Mouse (Mus musculus) testis, adult 2 months (tissue): ENCODE results near the gene Olfr412. TPM values are rescaled to one million over a fixed set of nuclear protein-coding genes. Genes with fewer than 3 reads are reported as not detected.

Source experiments
- H3K27ac ChIP-seq: fragments of 200-500 bp; 2 replicates; pipeline ENCODE4 v1.5.1; 2012; ENCODE audit warnings: low read depth, low read length; ENCODE audit not compliant: control insufficient read depth, insufficient read depth
- H3K27me3 ChIP-seq: fragments of 200-500 bp; 2 replicates; pipeline ENCODE4 v1.6.1; 2012; ENCODE audit warnings: mild to moderate bottlenecking, low read length, moderate library complexity; ENCODE audit not compliant: control insufficient read depth, insufficient read depth
- H3K36me3 ChIP-seq: fragments of 200-500 bp; 2 replicates; pipeline ENCODE4 v1.6.1; 2012; ENCODE audit warnings: mild to moderate bottlenecking, low read length; ENCODE audit not compliant: control insufficient read depth, insufficient read depth
- H3K4me1 ChIP-seq: fragments of 200-500 bp; 2 replicates; pipeline ENCODE4 v1.6.1; 2012; ENCODE audit warnings: low read length; ENCODE audit not compliant: control insufficient read depth, insufficient read depth
- H3K4me3 ChIP-seq: fragments of 200-500 bp; 2 replicates; pipeline ENCODE4 v1.5.1; 2012; ENCODE audit warnings: low read depth, mild to moderate bottlenecking, low read length, moderate library complexity, mixed read lengths; ENCODE audit not compliant: control insufficient read depth
- CTCF ChIP-seq: fragments of 200-500 bp; IDR thresholded peaks from 2 replicates; pipeline ENCODE4 v1.5.1; 2012; ENCODE audit warnings: low read depth, mild to moderate bottlenecking, inconsistent platforms, low read length, moderate library complexity; ENCODE audit not compliant: control insufficient read depth, insufficient read depth, insufficient replicate concordance
- POLR2A ChIP-seq: fragments of 200-500 bp; IDR thresholded peaks from 2 replicates; pipeline ENCODE4 v1.6.1; 2012; ENCODE audit warnings: low read depth, mild to moderate bottlenecking, inconsistent platforms, low read length, moderate library complexity; ENCODE audit not compliant: control insufficient read depth
- polyA plus RNA-seq: library from polyadenylated mRNA; depleted of rRNA; stranded (reverse); fragments of >200 nt; gene quantifications from 2 replicates; pipeline ENCODE4 v1.2.3, GENCODE M21; 2012

Gene Olfr412
- polyA plus RNA-seq, 1 experiment = not detected

DNA sequence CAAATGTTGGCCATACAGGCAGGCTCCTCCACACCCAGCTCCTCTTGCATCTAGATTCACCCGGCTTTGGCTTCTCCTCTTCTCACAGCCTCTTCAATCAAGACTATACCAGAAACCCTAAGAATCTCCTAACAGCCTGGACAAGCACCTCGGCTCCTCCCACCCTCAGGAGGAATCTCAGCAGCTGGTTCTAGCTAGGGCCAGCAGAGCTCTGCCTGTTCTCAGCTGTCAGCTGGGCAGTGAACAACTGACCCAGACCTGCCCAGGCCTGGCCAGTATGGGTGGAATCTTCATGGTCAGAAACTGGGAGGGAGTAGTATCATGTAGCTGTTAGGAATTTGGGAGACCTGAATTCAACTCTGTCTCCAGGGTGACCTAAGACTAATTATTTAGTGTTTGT is 42.3 kb downstream of the Olfr412 start:
- H3K4me1 ChIP-seq = peaks cover 4% of the 10 kb centered on the region; the same call in 1 of the 2 replicates
- no peaks in the 10 kb centered on the region for H3K27me3 ChIP-seq
- no peaks in the 10 kb centered on the region for H3K36me3 ChIP-seq
- TF ChIP-seq CTCF (no peak), POLR2A (no peak)
- no peak overlapping the region for H3K4me3 ChIP-seq
- no peak overlapping the region for H3K27ac ChIP-seq

DNA sequence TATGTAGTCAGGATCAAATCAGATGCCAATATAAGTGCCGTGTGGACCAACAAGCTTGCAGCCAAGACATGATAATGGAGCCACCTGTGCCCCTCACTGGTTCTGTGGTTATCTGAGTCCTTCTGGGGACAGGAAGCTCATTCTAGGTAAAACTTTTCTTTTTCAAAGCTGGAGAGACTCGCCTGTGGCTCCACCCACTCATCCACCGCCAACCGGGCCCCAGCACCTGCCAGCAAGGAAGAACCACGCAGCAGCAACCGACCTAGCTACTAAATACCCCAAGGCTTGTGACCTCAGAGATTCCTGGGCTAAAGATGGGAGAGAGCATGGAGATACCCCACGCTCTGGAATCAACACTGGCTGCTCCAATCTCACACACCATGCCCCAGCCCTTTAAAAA is 43.3 kb downstream of the Olfr412 start:
- Histone ChIP-seq H3K4me3 (no peak overlapping the region), H3K4me1 (peaks cover 4% of the 10 kb centered on the region; the same call in 1 of the 2 replicates), H3K27me3 (no peaks in the 10 kb centered on the region), H3K27ac (no peak overlapping the region), H3K36me3 (no peaks in the 10 kb centered on the region)
- TF ChIP-seq CTCF (no peak), POLR2A (no peak)

DNA sequence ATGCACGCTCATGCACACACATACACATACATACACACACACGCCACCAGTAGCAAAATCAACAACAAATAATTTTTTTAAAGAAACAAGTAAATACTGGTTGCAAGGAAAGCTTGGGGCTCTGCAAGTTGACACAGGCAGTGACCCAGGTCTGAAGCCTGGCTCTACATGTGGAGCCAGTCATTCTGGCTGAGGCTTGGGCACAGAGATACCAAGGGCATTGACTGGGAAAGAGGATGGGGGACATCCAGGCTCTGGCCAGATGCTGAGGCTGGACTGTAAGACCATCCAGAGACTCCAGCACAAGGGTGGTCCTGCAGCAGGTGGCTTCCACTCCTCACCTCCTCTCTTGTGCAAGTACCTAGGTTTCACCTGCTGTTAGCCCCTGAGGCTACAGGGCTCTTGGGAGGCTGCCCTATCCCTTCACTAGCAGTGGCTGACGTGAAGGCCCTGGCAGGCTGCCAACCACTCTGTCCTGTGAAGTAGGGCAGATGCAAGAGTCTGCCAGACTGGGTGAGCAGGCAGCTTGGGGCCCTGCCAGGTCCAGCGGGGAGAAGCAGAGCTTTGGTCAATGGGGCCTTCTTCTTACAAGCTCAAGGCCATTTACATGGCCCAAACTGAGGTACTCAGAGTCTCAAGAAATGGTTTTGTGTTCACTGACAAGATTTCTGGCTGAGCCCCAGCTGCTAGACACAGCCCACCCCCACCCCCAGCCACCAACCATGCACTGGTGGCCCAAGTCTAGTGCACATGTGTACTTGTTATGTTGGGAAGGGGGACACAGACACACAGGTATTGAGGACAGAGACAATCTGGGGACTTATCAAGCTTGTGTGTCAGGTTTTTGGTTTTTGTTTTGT is 46.9 kb downstream of the Olfr412 start:
- Histone ChIP-seq H3K27ac (no peak overlapping the region), H3K4me1 (no peaks in the 10 kb centered on the region), H3K4me3 (no peak overlapping the region), H3K36me3 (no peaks in the 10 kb centered on the region), H3K27me3 (no peaks in the 10 kb centered on the region)
- TF ChIP-seq POLR2A (no peak), CTCF (no peak)

DNA sequence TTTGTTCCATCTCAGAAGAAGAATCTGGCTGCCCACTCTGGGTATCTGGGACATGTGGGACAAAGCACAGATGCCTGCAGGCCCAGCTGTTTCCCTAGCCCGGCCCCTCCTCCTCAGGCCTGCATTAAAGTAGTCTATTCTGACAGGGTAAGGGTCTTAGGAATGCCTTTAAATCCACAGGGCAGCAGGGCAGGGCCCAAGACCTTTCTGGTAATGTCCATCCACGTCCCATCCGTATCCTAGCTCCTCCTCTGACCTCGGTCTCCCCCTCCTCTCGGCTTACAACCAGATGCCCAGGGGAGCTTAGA is 47.5 kb downstream of the Olfr412 start:
- TF ChIP-seq CTCF (no peak), POLR2A (no peak)
- Histone ChIP-seq H3K27me3 (no peaks in the 10 kb centered on the region), H3K27ac (no peak overlapping the region), H3K4me3 (no peak overlapping the region), H3K36me3 (no peaks in the 10 kb centered on the region), H3K4me1 (no peaks in the 10 kb centered on the region)

DNA sequence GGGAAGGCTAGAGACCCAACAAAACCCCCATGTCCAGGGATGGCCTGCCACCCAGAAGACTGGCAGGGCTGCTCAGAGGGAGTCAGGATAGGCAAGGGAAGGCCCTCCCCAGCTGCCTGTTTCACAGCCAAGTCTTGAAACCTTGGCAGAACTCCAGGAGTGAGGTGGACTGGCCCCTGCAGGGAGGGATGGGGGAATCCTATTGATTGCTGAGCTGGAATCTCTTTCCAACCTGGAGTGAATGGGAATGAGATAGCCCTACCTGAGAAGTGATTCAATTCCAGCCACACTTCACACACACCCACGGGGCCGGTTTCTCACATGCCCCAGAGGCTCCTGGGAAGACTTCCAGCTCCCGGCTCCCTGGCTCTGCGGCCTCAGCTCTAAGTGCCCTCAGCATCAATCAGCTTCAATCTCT is 47.9 kb downstream of the Olfr412 start:
- H3K36me3 ChIP-seq = no peaks in the 10 kb centered on the region
- TF ChIP-seq CTCF = no peak
- no peak for TF ChIP-seq POLR2A
- H3K27me3 ChIP-seq = no peaks in the 10 kb centered on the region
- H3K27ac ChIP-seq = no peak overlapping the region
- no peaks in the 10 kb centered on the region for H3K4me1 ChIP-seq
- no peak overlapping the region for H3K4me3 ChIP-seq

GRCm38 (mm10) chr11:74411943-74412342 is 50.1 kb downstream of the Olfr412 start:
- TF ChIP-seq CTCF (no peak), POLR2A (no peak)
- Histone ChIP-seq H3K36me3 (no peaks in the 10 kb centered on the region), H3K27me3 (no peaks in the 10 kb centered on the region), H3K4me1 (no peaks in the 10 kb centered on the region), H3K27ac (no peak overlapping the region), H3K4me3 (no peak overlapping the region)

DNA sequence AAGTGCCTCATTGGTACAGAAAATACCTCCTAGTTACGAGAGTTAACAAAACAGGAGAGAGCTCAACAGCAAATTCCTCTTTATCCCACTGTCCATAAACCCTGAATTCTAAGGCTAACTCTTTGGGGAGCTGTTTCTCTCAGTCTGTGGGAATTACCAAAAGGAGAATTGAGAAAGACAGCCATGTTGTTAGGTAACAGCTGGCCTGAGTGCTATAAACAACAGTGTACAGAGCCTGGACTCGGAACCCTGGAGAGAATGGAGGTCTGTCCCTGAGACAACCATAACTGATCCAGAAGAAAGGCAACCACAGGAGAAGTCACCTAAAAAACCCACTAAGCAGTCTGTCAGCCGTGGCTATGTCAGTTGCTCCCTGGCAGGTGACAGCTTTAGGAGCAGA is 50.6 kb downstream of the Olfr412 start:
- H3K4me1 ChIP-seq = no peaks in the 10 kb centered on the region
- no peak overlapping the region for H3K4me3 ChIP-seq
- H3K36me3 ChIP-seq = no peaks in the 10 kb centered on the region
- TF ChIP-seq POLR2A = no peak
- TF ChIP-seq CTCF = no peak
- no peak overlapping the region for H3K27ac ChIP-seq
- no peaks in the 10 kb centered on the region for H3K27me3 ChIP-seq

GRCm38 (mm10) chr11:74413449-74413972 is 51.6 kb downstream of the Olfr412 start:
- TF ChIP-seq CTCF (no peak), POLR2A (no peak)
- H3K27me3 ChIP-seq = no peaks in the 10 kb centered on the region

More at GRCm38 (mm10) chr11:74413449-74413972, 51.6 kb downstream of the Olfr412 start:
- no peak overlapping the region for H3K27ac ChIP-seq
- no peaks in the 10 kb centered on the region for H3K4me1 ChIP-seq
- no peaks in the 10 kb centered on the region for H3K36me3 ChIP-seq
- no peak overlapping the region for H3K4me3 ChIP-seq
